Mouse (Mus musculus) testis, adult 2 months (tissue): ENCODE results near the gene Sh3kbp1.

Experiments used
- CTCF ChIP-seq: fragments of 200-500 bp; IDR thresholded peaks from 2 replicates; pipeline ENCODE4 v1.5.1; 2012; ENCODE audit warnings: low read depth, mild to moderate bottlenecking, inconsistent platforms, low read length, moderate library complexity; ENCODE audit not compliant: control insufficient read depth, insufficient read depth, insufficient replicate concordance
- POLR2A ChIP-seq: fragments of 200-500 bp; IDR thresholded peaks from 2 replicates; pipeline ENCODE4 v1.6.1; 2012; ENCODE audit warnings: low read depth, mild to moderate bottlenecking, inconsistent platforms, low read length, moderate library complexity; ENCODE audit not compliant: control insufficient read depth

- TF ChIP-seq POLR2A = no peak
- TF ChIP-seq CTCF = no peak
Observed at GRCm38 (mm10) chrX:159963925-159964324, 336.9 kb downstream of the Sh3kbp1 start.
